Mouse (Mus musculus): Measurements from ENCODE around the gene Ift27. TPM values are rescaled to one million over a fixed set of nuclear protein-coding genes. Genes with fewer than 3 reads are reported as not detected.

The Ift27 gene
- polyA plus RNA-seq, 1 experiment from 2014 or later: 34.0 TPM

- Histone ChIP-seq H3K9me3 (replicated peaks) (no peaks in the 10 kb centered on the region), H3K9ac (0 out of 2 replicates have a peak overlapping the region, but pooled peaks have one; percentile 70), H3K27me3 (no peaks in the 10 kb centered on the region), H3K4me3 (replicated peaks) (peak overlapping the region; percentile 72), H3K27ac (replicated peaks) (no peak overlapping the region), H3K36me3 (replicated peaks) (no peaks in the 10 kb centered on the region), H3K4me1 (replicated peaks) (peaks cover 35% of the 10 kb centered on the region), H3K4me2 (peak overlapping the region; percentile 97)
- WGBS (ENCODE audit: insufficient replicate concordance): 57% methylated on average over 11 of the region's 11 CpGs
- ATAC-seq (ENCODE audit: insufficient read depth): no peak
These were observed 1.5 kb downstream of the Ift27 start for GRCm38 (mm10) chr15:78172256-78172898.

GRCm38 (mm10) chr15:78171651-78172050, 2.3 kb downstream of the Ift27 start:
- Histone ChIP-seq H3K4me3 (replicated peaks) (no peak overlapping the region), H3K4me1 (replicated peaks) (peaks cover 35% of the 10 kb centered on the region), H3K27ac (replicated peaks) (no peak overlapping the region), H3K9me3 (replicated peaks) (no peaks in the 10 kb centered on the region), H3K4me2 (no peak overlapping the region), H3K27me3 (no peaks in the 10 kb centered on the region), H3K9ac (no peak overlapping the region), H3K36me3 (replicated peaks) (no peaks in the 10 kb centered on the region)
- ATAC-seq (ENCODE audit: insufficient read depth): no peak
- WGBS (ENCODE audit: insufficient replicate concordance): 85% methylated on average over 10 of the region's 10 CpGs

- no peak overlapping the region for H3K27ac ChIP-seq (replicated peaks)
- no peak for ATAC-seq (ENCODE audit: insufficient read depth)
- no peak overlapping the region for H3K4me3 ChIP-seq (replicated peaks)
- no peaks in the 10 kb centered on the region for H3K36me3 ChIP-seq (replicated peaks)
- no peaks in the 10 kb centered on the region for H3K27me3 ChIP-seq
- 79% methylated on average over 15 of the region's 15 CpGs for WGBS (ENCODE audit: insufficient replicate concordance)
- H3K9me3 ChIP-seq (replicated peaks): no peaks in the 10 kb centered on the region
- H3K4me2 ChIP-seq: no peak overlapping the region
- peaks cover 33% of the 10 kb centered on the region for H3K4me1 ChIP-seq (replicated peaks)
- H3K9ac ChIP-seq: no peak overlapping the region
These were observed 3.2 kb downstream of the Ift27 start for GRCm38 (mm10) chr15:78170708-78171107.

DNA sequence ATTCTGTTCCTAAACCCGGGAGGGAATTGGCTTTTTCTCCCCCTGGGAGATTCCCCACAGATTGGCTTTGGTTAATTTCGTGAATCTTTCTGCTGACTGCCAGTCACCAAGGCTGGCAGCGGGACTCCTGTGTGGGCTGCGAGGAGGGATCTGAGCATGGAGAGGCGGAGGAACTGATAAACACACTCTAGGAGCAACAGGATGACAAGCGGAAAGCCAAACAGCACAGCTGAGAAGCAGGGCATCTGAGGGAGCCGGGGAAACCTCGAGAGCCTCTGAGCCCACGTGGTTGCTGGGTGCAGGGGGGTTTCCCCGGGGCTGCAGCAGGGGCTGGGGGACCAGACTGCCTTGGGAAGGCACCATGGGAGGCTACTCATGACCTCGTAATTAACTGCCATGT, 4.3 kb downstream of the Ift27 start:
- Histone ChIP-seq H3K36me3 (replicated peaks) (no peaks in the 10 kb centered on the region), H3K4me2 (no peak overlapping the region), H3K9ac (no peak overlapping the region), H3K4me3 (replicated peaks) (no peak overlapping the region), H3K4me1 (replicated peaks) (peaks cover 22% of the 10 kb centered on the region), H3K27me3 (no peaks in the 10 kb centered on the region), H3K9me3 (replicated peaks) (no peaks in the 10 kb centered on the region), H3K27ac (replicated peaks) (no peak overlapping the region)
- WGBS (ENCODE audit: insufficient replicate concordance): 71% methylated on average over 11 of the region's 11 CpGs
- ATAC-seq (ENCODE audit: insufficient read depth): no peak

DNA sequence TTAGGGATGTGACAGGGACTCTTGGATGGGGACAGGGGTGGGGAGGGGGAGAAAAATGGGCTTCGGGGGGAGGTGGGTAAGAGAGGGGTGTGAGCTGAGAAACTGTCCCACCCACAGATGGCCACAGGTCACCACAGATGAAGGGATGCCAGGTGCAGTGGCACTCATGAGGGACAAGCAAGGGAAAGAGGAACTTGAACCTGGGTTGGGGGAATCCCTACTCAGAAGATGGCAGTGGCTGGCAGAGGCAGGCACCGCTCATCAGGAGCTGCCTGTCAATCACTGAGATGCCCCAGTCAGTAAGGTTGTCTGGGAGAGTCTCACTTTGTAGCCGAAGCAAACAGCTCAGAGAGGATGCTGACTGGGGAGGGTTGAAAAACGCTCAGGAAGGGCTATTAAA, 8.6 kb downstream of the Ift27 start:
- H3K4me2 ChIP-seq: no peak overlapping the region
- no peak overlapping the region for H3K9ac ChIP-seq
- H3K27ac ChIP-seq (replicated peaks): no peak overlapping the region
- WGBS (ENCODE audit: insufficient replicate concordance): 57% methylated on average over 4 of the region's 4 CpGs
- H3K9me3 ChIP-seq (replicated peaks): no peaks in the 10 kb centered on the region
- H3K4me1 ChIP-seq (replicated peaks): no peaks in the 10 kb centered on the region
- no peaks in the 10 kb centered on the region for H3K36me3 ChIP-seq (replicated peaks)
- no peaks in the 10 kb centered on the region for H3K27me3 ChIP-seq
- ATAC-seq (ENCODE audit: insufficient read depth): no peak
- no peak overlapping the region for H3K4me3 ChIP-seq (replicated peaks)

GRCm38 (mm10) chr15:78164466-78164865, 9.4 kb downstream of the Ift27 start:
- no peak for ATAC-seq (ENCODE audit: insufficient read depth)
- no peak overlapping the region for H3K9ac ChIP-seq
- no peak overlapping the region for H3K27ac ChIP-seq (replicated peaks)
- H3K27me3 ChIP-seq: no peaks in the 10 kb centered on the region
- H3K4me2 ChIP-seq: no peak overlapping the region
- 79% methylated on average over 11 of the region's 11 CpGs for WGBS (ENCODE audit: insufficient replicate concordance)
- H3K4me3 ChIP-seq (replicated peaks): no peak overlapping the region
- no peaks in the 10 kb centered on the region for H3K36me3 ChIP-seq (replicated peaks)
- no peaks in the 10 kb centered on the region for H3K9me3 ChIP-seq (replicated peaks)
- no peaks in the 10 kb centered on the region for H3K4me1 ChIP-seq (replicated peaks)

- 71% methylated on average over 9 of the region's 9 CpGs for WGBS (ENCODE audit: insufficient replicate concordance)
- H3K36me3 ChIP-seq (replicated peaks): no peaks in the 10 kb centered on the region
- H3K4me1 ChIP-seq (replicated peaks): no peaks in the 10 kb centered on the region
- no peak overlapping the region for H3K4me2 ChIP-seq
- no peaks in the 10 kb centered on the region for H3K27me3 ChIP-seq
- no peak for ATAC-seq (ENCODE audit: insufficient read depth)
- H3K4me3 ChIP-seq (replicated peaks): no peak overlapping the region
- H3K9me3 ChIP-seq (replicated peaks): no peaks in the 10 kb centered on the region
- no peak overlapping the region for H3K9ac ChIP-seq
- no peak overlapping the region for H3K27ac ChIP-seq (replicated peaks)
These were observed 12.0 kb downstream of the Ift27 start for GRCm38 (mm10) chr15:78161946-78162345.

DNA sequence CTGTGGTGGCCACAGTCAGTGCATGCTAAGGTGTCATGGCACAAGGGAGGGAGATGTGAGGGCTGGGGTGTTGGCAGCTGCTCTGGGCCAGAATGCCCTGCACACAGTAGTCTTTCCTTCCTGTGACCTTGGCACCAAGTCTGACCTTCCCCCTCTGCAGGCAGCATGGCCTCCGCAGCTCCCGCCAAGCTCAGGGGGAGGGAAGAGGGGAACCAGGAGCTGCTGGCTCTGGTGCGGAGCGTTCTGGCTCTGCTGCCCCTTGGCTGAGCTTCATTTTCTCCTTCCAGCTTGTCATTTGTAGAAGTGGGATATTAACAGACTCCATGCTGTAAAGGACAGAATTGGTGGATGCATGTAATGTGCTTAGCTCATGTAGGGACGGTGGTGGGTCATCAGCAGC, 15.6 kb downstream of the Ift27 start:
- H3K4me3 ChIP-seq (replicated peaks): no peak overlapping the region
- 75% methylated on average over 5 of the region's 5 CpGs for WGBS (ENCODE audit: insufficient replicate concordance)
- no peaks in the 10 kb centered on the region for H3K36me3 ChIP-seq (replicated peaks)
- no peak overlapping the region for H3K27ac ChIP-seq (replicated peaks)
- no peaks in the 10 kb centered on the region; the same call in 1 of the 2 replicates for H3K27me3 ChIP-seq
- H3K4me1 ChIP-seq (replicated peaks): no peaks in the 10 kb centered on the region
- H3K9me3 ChIP-seq (replicated peaks): no peaks in the 10 kb centered on the region
- H3K9ac ChIP-seq: no peak overlapping the region
- no peak overlapping the region for H3K4me2 ChIP-seq
- ATAC-seq (ENCODE audit: insufficient read depth): no peak

GRCm38 (mm10) chr15:78157824-78158223, 16.1 kb downstream of the Ift27 start:
- Histone ChIP-seq H3K9ac (no peak overlapping the region), H3K4me1 (replicated peaks) (no peaks in the 10 kb centered on the region), H3K4me2 (no peak overlapping the region), H3K36me3 (replicated peaks) (no peaks in the 10 kb centered on the region), H3K27ac (replicated peaks) (no peak overlapping the region), H3K27me3 (no peaks in the 10 kb centered on the region; the same call in 1 of the 2 replicates), H3K4me3 (replicated peaks) (no peak overlapping the region), H3K9me3 (replicated peaks) (no peaks in the 10 kb centered on the region)
- WGBS (ENCODE audit: insufficient replicate concordance): 54% methylated on average over 4 of the region's 4 CpGs
- ATAC-seq (ENCODE audit: insufficient read depth): no peak

- no peaks in the 10 kb centered on the region for H3K36me3 ChIP-seq (replicated peaks)
- no peak overlapping the region for H3K27ac ChIP-seq (replicated peaks)
- H3K4me1 ChIP-seq (replicated peaks): no peaks in the 10 kb centered on the region
- no peaks in the 10 kb centered on the region; the same call in 1 of the 2 replicates for H3K27me3 ChIP-seq
- WGBS (ENCODE audit: insufficient replicate concordance): 64% methylated on average over 8 of the region's 8 CpGs
- no peak overlapping the region for H3K4me3 ChIP-seq (replicated peaks)
- H3K4me2 ChIP-seq: no peak overlapping the region
- ATAC-seq (ENCODE audit: insufficient read depth): no peak
- H3K9ac ChIP-seq: no peak overlapping the region
- no peaks in the 10 kb centered on the region for H3K9me3 ChIP-seq (replicated peaks)
These were observed 16.6 kb downstream of the Ift27 start for GRCm38 (mm10) chr15:78157330-78157729.

GRCm38 (mm10) chr15:78155421-78155820, 18.5 kb downstream of the Ift27 start:
- ATAC-seq (ENCODE audit: insufficient read depth): no peak
- no peaks in the 10 kb centered on the region for H3K36me3 ChIP-seq (replicated peaks)
- no peak overlapping the region for H3K4me2 ChIP-seq
- no peak overlapping the region for H3K27ac ChIP-seq (replicated peaks)
- H3K4me3 ChIP-seq (replicated peaks): no peak overlapping the region
- 71% methylated on average over 6 of the region's 6 CpGs for WGBS (ENCODE audit: insufficient replicate concordance)
- H3K9ac ChIP-seq: no peak overlapping the region
- H3K9me3 ChIP-seq (replicated peaks): no peaks in the 10 kb centered on the region
- H3K4me1 ChIP-seq (replicated peaks): no peaks in the 10 kb centered on the region
- H3K27me3 ChIP-seq: no peaks in the 10 kb centered on the region; the same call in 1 of the 2 replicates
